Mouse (Mus musculus): Measurements from ENCODE around the gene Mtap. TPM values are rescaled to one million over a fixed set of nuclear protein-coding genes. Genes with fewer than 3 reads are reported as not detected.

The Mtap gene
- total and polyA plus RNA-seq, 2 experiments from 2014 or later, result 23.2 to 33.6 TPM

DNA sequence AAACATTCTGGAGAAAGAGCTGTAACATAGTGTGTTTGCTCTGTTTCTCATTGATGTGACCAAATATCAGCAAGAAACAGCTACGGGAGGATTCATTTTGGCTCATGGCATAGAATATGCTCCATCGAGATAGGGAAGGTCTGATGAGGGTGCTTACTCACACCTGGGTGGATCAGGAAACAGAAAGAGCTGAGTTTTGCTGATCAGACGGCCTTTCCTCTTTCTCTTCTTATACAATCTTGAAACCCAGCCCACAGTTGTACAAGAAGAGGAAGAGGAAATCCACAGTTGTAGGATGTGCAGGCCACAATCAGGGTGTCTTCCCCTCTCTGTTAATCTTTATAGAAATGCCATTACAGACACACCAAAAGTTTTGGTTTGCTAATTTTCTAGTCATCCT, 75.3 kb downstream of the Mtap start:
- no peak overlapping the region for H3K4me2 ChIP-seq (ENCODE audit: low read depth, low read length)
- ATAC-seq (ENCODE audit: insufficient read depth, low read depth), result no peak
- H3K27me3 ChIP-seq (ENCODE audit: control insufficient read depth, insufficient read depth, low read length), result no peaks in the 10 kb centered on the region
- no peak overlapping the region for H3K27ac ChIP-seq (ENCODE audit: low read depth)
- TF ChIP-seq CTCF (IDR thresholded peaks at IDR 0.05; ENCODE audit: low read depth), result no peak
- no peak for TF ChIP-seq EP300 (IDR thresholded peaks at IDR 0.05; ENCODE audit: low read depth)
- H3K9ac ChIP-seq (replicated peaks; ENCODE audit: low read depth, low read length), result no peak overlapping the region
- 58% methylated on average over 3 of the region's 3 CpGs for WGBS
- no peaks in the 10 kb centered on the region for H3K9me3 ChIP-seq (replicated peaks; ENCODE audit: control insufficient read depth, low read length)
- H3K4me1 ChIP-seq (ENCODE audit: control insufficient read depth, insufficient read depth), result no peaks in the 10 kb centered on the region
- H3K36me3 ChIP-seq (replicated peaks; ENCODE audit: control insufficient read depth, insufficient read depth, low read length), result no peaks in the 10 kb centered on the region
- no peak overlapping the region for H3K4me3 ChIP-seq (ENCODE audit: low read depth, low read length)
- DNase-seq (ENCODE audit: low spot score), result no peak

Other genes starting within 250 kb of the Mtap start
- not detected in 2 replicates for gene Cdkn2a, start 157.5 kb downstream of the Mtap start, total RNA-seq (2014; rRNA removed; ENCODE audit: low replicate concordance)
- gene Cdkn2a, start 157.5 kb downstream of the Mtap start, polyA plus RNA-seq (2015; fragmentation: Nextera tagmentation; extraction: Ambion mirVana), result not detected in 2 replicates
- gene Cdkn2b, start 173.9 kb downstream of the Mtap start, total RNA-seq (2014; rRNA removed; ENCODE audit: low replicate concordance), result 0.23 and 0.88 TPM in 2 replicates
- gene Cdkn2b, start 173.9 kb downstream of the Mtap start, polyA plus RNA-seq (2015; fragmentation: Nextera tagmentation; extraction: Ambion mirVana), result 0.45 and 0.55 TPM in 2 replicates

Measured in heart, postnatal 0 days (tissue).